Mouse (Mus musculus) ES-Bruce4 (cell line): ENCODE measurements around the gene Foxo3.

ENCODE experiments used
- CTCF ChIP-seq: IDR thresholded peaks from one replicate; pipeline ENCODE4 v1.8.1; 2011; ENCODE audit warnings: low read depth, low read length
- POLR2A ChIP-seq: IDR thresholded peaks from one replicate; pipeline ENCODE4 v1.8.1; 2011; ENCODE audit warnings: low read length; ENCODE audit not compliant: insufficient read depth

- TF ChIP-seq CTCF (no peak), POLR2A (no peak)
These were observed 24.2 kb upstream of the Foxo3 start for GRCm38 (mm10) chr10:42300805-42301204.
